Mouse (Mus musculus): ENCODE data around the gene Zdhhc14.

Gene Zdhhc14

GRCm38 (mm10) chr17:5491801-5492745 lies at the start of gene Zdhhc14:
Gene Zdhhc14 (plus strand): TSS chr17:5492557.
- peak; percentile 87 for DNase-seq (ENCODE audit: low spot score)

DNA sequence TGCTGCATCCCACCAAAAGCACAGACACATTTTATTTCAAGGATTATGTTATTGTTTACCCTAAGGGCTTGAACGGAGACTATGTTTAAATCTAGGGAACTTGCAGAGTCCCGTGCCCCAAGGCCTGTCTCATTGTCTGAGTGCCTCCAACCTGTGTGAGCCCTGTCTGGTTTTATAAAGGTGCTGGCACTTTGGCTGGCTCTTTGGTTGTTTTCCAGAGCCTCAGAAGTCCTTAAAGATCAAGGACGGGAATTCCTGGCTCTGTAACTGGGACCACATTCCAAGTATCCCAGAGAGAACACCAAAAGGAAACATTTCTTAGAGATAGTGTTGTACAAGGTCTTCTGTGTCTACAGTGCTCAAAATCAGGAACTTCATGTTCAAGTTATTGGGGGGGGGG lies 49.1 kb upstream of the Zdhhc14 start:
- no peak for DNase-seq (ENCODE audit: low spot score)

DNA sequence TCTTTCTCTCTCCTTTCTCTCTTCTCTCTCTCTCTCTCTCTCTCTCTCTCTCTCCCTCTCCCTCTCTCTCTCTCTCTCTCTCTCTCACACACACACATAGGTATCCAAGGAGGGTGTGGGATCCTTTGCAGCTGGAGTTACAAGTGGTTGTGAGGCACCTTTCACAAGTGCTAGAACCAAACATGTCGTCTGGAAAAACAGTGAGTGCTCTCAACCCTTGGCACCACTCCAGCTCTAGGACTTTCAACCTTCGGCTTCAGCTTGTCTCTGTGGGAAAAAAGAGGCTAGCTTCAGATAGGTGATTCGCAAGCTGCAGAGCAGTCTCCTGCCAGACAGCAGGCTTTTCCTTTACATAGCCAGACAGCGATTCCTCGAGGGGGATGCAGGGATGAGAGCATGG lies 48.6 kb upstream of the Zdhhc14 start:
- no peak for DNase-seq (ENCODE audit: low spot score)

DNA sequence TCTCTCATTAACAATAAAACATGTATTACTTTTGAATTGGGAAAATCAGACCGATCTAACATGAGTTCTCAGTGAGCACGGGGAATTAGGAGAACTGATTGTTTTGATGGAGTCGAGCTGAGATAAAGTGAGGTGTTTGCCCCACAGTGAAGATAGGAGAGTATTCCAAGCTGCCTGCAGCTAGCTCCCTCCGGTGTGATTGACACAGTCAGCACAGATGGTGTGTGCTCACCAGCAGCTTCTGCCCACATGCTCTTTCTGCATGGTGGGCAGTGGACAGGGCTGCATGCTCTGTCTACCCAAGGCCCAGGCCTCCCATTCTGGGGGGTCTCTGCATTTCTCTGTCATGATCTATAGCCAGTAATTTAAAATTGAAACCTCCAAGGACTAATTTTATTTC lies 38.7 kb upstream of the Zdhhc14 start:
- DNase-seq (ENCODE audit: low spot score): no peak

- DNase-seq (ENCODE audit: low spot score): no peak
Observed at GRCm38 (mm10) chr17:5463912-5464311, 28.4 kb upstream of the Zdhhc14 start.

DNA sequence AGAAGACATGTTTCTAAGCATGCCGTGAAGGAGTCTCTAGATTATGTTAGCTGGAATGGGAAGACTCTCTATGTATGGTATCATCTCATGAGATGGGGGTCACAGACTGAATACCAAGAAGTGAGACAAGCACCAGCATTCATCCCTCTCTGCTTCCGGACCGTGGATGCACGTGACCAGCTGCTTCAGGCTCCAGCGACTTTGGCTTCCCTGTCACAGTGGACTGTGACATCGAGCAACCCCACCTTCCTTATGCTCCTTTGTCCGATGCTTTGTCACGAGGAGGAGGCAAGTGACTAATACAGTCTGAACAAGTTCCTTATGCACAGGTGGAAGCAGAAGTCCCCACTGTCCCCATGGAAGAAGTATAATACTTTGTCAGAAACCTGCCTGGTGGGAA lies 25.6 kb upstream of the Zdhhc14 start:
- no peak for DNase-seq (ENCODE audit: low spot score)

DNA sequence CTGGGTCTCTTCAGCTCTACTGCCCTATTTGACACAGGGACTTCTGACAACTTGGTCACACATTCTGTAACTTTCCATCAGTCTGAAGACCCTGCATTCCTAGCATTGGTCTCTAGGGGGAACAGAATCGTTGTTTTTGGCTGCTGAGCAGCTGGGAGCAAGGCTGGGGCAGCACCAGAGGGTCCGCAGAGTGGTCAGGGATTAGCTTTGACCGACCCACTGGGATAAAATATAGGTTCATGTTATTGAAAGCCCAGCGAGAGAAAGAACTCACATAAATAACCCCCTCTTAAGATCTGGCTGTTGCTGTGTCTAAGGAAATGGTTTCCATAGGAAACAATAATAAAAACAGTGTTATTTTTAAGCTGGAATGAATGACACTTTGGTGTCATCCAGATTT lies 25.2 kb upstream of the Zdhhc14 start:
- no peak for DNase-seq (ENCODE audit: low spot score)

DNA sequence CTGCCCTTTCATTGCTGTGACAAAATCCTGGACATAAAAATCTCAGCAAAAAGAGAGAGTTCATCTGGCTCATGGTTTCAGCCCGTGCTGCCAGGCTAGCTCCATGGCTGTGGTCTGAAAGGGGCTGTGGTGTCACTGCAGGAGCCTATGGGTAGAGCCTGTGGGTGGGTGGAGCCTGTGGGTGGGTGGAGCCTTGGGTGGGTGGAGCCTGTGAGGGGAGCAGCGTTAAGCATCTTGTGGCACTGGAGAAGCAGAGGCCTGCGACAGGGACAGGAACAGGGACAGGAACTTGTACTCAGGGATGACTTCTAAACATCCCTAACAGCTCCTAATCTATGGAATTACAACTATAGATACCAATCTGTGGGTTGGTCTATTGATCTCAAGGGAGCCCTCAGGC lies 20.1 kb upstream of the Zdhhc14 start:
- no peak for DNase-seq (ENCODE audit: low spot score)

DNA sequence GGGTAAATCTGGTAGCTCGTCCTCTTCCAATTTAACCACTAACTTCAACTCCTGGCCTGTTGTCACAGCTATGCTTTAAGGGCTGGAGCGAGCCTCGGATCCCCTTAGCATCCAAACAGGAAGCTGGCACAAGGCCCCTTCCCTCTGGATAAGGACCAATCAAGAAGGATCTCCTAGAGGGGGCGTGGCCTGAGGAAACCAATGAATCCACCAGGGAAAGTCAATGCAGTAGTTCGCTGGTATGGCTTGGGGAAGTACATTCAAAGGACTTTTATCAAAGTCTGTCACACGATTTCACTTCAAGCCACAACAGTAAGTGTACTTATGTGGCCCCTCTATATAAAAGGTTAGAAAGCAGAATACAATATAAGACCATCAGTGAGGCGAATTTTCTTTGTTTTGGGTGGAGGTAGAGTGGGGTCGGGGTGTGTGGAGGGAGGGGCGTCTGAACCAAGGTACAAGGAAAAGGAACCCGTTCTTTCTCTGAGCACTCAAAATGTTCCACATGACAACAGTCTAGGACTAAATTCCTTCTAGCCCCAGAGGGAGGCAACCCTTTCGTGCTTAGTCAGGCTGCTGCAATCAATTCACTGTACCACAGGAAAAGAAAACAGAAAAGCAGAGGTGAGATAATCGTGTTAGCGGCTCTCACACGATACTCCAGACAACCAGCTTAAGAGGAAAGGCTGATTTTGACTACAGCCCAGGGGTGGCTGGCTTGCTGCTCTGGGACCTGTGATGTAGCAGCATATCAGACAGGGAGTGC lies 16.2 kb upstream of the Zdhhc14 start:
- peak; percentile 54 for DNase-seq (ENCODE audit: low spot score)

DNA sequence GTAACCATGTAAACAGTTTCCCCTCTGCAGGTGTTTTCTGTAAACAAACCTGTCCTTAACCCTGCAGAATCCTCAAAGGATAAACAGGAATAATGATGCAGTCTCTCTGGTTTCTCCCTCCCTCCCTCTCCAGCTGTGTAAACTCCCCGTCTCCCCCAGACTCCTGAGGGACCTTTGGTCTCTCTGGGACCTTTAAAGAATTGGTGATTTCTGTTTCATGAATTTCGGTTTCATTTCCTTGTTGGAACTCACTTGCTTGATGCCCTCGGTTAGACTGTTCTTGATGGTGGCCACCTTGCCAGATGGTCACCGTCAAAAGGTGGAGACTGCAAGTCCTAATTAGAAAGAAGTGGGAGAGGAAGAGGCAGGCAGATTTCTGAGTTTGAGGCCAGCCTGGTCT lies 8.9 kb upstream of the Zdhhc14 start:
- no peak for DNase-seq (ENCODE audit: low spot score)

GRCm38 (mm10) chr17:5484663-5485062 lies 7.7 kb upstream of the Zdhhc14 start:
- DNase-seq (ENCODE audit: low spot score): no peak

GRCm38 (mm10) chr17:5488156-5488555 lies 4.2 kb upstream of the Zdhhc14 start:
- no peak for DNase-seq (ENCODE audit: low spot score)

- DNase-seq (ENCODE audit: low spot score): no peak
Observed at GRCm38 (mm10) chr17:5490351-5490750, 2.0 kb upstream of the Zdhhc14 start.

- peak; percentile 96 for DNase-seq (ENCODE audit: low spot score)
Observed at GRCm38 (mm10) chr17:5491031-5491800, 1.1 kb upstream of the Zdhhc14 start.

- peak; percentile 44 for DNase-seq (ENCODE audit: low spot score)
Observed at GRCm38 (mm10) chr17:5492746-5493160, 396 bp downstream of the Zdhhc14 start.

- peak; percentile 38 for DNase-seq (ENCODE audit: low spot score)
Observed at GRCm38 (mm10) chr17:5493161-5493771, 909 bp downstream of the Zdhhc14 start.

DNA sequence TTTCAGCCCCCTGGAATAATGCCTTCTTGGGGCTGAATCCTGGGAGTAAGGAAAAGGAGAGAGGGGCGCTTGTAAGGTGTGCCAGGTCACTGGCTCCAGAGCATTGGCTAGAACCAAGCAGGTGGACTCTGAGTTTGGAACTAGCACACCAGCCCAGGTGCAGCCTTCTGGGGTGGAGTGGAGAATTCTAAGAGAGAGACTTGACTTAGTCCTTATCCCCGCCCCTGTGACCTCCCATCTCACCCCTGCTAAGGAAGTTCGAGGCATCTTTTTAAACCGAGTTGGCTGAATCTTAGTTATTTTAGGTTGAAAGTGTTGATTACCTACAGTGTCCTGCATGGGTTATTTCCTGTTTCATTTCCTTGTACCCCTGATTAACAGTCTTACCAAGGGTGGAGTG lies 1.5 kb downstream of the Zdhhc14 start:
- DNase-seq (ENCODE audit: low spot score): no peak

DNA sequence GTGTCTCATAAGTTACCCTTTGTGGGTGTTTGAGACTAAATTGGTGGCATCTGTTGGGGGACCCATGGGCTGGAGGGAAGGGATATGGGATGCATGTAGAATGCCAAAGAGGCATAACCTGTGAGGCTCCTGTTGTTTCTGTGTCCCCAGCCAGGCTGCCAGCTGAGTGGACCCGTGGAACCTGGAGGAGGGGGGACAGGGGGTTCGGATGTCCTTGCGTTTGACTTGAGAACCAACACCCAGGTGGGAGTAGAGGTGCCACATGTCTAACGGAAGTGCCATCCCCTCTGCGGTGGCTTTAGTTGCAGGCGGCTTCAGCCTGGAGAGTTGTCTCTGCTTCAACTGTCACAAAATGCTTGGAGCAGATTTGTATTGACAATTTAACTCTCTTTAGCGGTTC lies 2.5 kb downstream of the Zdhhc14 start:
- no peak for DNase-seq (ENCODE audit: low spot score)

- no peak for DNase-seq (ENCODE audit: low spot score)
Observed at GRCm38 (mm10) chr17:5497695-5498094, 5.3 kb downstream of the Zdhhc14 start.

DNA sequence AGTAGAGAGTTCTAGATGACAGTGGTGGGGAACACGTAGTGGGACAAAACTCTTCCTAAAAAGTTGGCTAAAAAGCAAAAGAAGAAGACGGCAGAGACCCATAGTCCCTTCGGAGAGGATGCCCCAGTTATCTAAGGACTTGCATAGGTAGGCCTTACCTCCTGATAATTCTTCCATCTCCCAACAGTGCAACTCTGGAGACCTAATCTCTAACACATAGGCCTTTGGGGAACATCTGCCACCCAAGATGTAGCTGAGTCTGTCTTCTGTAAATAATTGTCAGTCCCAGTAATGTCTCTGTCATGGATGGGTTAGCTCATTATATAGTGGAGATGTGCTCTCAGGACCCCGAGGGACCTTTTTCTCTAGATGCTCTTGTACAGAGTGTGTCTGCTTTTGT lies 6.6 kb downstream of the Zdhhc14 start:
- no peak for DNase-seq (ENCODE audit: low spot score)

DNA sequence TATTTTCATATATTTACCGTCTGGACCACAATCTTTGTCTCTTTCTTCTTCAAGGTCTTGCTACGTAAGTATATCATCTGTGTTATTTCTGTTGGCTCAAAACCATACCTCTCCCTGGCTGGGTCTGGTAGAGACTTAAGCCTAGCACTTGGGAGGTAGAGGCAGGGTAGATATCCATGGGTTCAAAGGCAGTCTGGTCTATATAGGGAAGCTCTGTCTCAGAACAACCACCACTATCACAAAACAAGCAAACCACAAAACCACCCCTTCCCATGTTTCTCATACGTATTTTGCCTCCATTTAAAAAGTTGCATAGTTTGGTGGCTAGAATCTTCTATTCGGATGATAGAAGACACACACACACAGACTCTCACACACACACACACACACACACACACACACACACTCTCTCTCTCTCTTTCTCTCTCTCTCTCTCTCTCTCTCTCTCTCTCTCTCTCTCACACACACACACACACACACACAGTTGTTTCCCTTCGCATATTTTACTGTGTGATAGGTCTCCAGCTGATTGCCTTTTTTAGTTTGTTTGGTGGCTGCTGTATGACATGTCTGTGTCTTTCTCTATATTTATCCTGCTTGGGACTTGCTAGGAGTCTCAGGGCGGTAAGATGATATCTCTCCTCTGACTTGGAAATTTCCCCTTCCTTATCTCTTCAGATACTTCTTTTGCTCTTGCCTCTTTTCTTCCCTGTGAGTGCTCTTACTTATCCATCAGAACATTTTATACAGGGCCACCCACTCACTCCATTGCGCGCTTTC lies 11.8 kb downstream of the Zdhhc14 start:
- DNase-seq (ENCODE audit: low spot score): no peak
